Mouse (Mus musculus): Measurements from ENCODE around the gene Ap3s2.

GRCm38 (mm10) chr7:79903160-79903792 lies 17.2 kb downstream of the Ap3s2 start:
- TF ChIP-seq CEBPB (IDR thresholded peaks at IDR 0.05; ENCODE audit: low read depth) = no peak
- no peak for TF ChIP-seq CTCF (IDR thresholded peaks at IDR 0.05; ENCODE audit: control insufficient read depth, insufficient read depth, insufficient read length)
- TF ChIP-seq FOSL1 (IDR thresholded peaks at IDR 0.05; ENCODE audit: insufficient read depth, low read length, poor library complexity, severe bottlenecking) = no peak
- no peak for TF ChIP-seq USF1 (IDR thresholded peaks at IDR 0.05; ENCODE audit: low read depth)
- TF ChIP-seq MAX (IDR thresholded peaks at IDR 0.05) = no peak
- no peak for TF ChIP-seq MYOD1 (IDR thresholded peaks at IDR 0.05; ENCODE audit: control insufficient read depth, insufficient read length, low read depth)
